Mouse (Mus musculus) hematopoietic stem cell, adult 5-6 weeks (primary cell): ENCODE measurements around the gene Commd3. TPM values are rescaled to one million over a fixed set of nuclear protein-coding genes. Genes with fewer than 3 reads are reported as not detected.

Experiments used
- ATAC-seq, 2 experiments: fragments of 125-278 bp in 1 of 2; replicated peaks in 1 of 2; 2 replicates each; pipeline ENCODE4 v1.8.0; 2016 to 2017; ENCODE audit warnings: inconsistent platforms in 2 of 2, mild to moderate bottlenecking in 2 of 2, moderate number of reproducible peaks in 2 of 2, low read depth in 1 of 2, moderate TSS enrichment in 1 of 2; ENCODE audit not compliant: low FRiP score in 2 of 2, poor library complexity in 2 of 2, severe bottlenecking in 2 of 2, insufficient read depth in 1 of 2, low TSS enrichment in 1 of 2
- total RNA-seq: library from RNA; stranded (forward); fragments of 172-1452, 232-1000 nt; gene quantifications from 2 replicates; pipeline ENCODE4 v1.2.3, GENCODE M21; 2017

Commd3 gene
- 188 and 197 TPM in 2 replicates for total RNA-seq

DNA sequence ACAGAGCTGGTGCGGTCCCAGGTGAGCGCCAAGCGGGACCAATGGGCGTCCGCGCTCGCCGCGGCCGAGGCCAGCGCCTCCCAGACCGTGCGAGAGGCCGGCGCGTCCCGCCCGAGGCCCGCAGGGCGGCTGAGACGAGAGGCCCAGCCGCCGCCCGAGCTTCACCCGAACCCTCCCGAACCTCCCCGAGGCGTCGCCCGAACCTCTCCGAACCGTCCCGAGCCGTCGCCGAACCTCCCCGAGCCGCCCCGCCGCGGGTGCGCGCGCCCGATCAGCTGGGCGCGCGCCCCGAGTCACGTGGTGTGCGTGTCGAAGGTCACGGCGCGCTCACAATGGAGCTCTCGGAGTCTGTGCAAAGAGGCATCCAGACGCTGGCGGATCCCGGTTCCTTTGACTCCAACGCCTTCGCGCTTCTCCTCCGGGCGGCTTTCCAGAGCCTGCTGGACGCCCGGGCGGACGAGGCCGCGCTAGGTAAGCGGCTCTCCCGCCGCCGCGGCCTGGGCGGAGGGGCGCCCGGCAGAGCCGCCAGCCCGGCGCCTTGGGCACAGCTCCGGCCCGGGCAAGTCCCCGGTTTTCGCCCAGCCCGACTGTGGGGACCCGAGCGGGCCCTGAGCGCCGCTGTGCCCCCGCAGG, at the start of gene Commd3:
Commd3 (plus strand) TSS at position 252 of the 633 bp plus-strand sequence.
- ATAC-seq = peak; percentile 84 to 85

DNA sequence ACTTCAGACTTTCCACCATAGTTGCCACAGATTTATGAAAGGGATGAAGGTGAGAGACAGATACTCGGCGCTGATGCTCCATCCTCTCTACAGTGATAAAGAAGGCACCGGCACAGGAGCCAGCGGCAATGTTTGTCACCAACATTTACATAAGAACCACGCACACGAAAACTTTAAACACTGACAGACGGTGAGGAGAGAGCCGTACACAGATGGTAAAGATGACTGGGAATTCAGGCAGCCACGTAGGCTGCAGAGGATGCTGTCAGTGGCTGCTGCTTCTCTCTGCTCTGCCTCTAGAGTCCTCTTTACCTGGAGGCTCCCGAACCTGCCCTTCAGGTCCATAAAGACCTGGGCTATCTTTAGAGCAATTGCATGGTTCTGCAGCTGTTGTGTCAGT, 49.0 kb upstream of the Commd3 start:
- no peak for ATAC-seq

DNA sequence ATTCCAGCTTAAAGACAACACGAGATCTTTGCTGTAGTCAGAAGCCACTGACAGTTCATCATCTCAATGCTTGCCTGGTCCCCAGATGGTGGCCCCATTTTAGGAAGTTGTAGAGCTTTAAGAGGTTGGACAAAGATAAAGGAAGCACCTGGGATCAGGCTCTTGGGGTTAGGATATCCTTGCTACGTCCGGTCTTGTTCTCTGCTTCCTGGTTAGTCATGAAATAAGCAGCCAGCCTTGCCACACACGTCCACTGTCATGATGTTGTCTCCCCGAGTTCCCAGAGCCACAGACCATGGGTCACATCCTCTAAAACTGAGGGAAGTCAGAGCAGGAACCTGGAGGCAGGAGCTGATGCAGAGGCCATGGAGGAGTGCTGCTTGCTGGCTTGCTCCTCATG, 41.6 kb upstream of the Commd3 start:
- peak; percentile 42 to 66 for ATAC-seq

DNA sequence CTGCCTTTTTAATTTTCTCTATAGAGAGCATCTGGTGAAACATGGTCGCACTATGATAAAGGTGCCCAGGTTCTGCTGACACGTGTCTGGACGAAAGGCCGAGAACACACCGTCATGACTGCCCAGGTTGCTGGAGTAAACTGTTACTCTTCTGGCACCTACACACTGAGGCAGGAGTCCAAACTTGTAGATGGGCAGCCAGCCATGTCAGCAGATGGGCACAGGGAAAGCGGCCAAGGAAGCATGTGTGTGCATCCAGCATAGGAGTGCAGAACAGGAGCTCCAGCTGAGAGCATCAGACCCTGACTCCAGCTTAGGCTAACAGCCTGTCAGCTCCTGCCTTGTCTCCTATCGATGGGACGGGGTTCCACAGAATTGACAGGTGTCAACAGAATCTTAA, 37.1 kb upstream of the Commd3 start:
- no peak for ATAC-seq

DNA sequence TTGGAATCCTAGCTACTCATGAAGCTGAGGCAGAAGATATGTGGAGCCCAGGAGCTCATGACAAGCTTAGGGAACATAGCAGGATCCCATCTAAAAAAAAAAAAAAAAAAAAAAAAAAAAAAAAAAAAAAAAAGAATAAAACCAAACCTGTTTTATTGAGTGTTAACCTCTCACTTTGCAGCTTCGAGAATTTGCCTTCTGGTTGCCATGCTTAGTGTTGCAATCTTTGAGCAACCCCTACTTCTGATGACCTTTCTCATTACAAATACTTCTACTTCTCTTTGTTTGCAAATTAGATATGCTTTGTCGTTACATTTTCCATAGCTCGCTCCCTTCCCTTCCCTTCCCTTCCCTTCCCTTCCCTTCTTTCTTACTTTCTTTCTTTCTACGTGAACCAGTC, 23.6 kb upstream of the Commd3 start:
- no peak for ATAC-seq

DNA sequence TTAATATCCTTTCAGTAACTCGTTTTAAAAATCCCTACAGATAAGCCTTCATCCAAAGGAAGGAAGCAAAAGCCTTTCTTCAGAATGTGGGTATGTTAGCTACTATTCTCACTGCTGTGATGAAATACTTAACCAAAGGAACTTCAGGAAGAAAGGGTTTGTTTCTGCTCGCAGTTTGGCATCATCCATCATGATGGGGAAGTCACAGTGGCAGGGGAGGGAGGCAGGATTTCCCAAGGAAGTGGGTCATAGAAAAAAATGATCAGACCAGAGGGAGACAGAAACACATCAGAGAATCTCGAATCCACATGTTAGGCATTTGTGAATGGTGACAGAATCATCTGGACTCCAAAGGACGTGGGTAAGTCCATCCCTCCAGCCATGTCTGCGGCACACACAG, 17.4 kb upstream of the Commd3 start:
- ATAC-seq = peak; percentile 74 to 75

DNA sequence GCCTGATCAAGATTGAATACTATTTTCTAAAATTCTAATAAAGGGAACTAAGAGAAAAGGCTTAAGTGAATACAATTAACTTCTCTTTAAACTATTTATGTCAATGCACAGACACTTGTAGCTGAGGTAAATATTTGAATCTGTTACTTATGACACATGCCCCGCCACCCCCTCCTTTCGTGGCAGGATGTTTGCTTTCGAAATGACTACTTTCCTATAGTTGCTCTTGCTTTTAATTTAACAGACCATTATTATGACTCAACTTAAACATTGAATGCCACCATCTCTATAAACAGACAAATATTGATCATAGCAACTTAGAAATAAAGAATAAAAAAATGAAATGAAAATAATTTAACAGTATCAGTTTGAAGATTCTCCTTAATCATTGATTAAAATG, 8.2 kb upstream of the Commd3 start:
- ATAC-seq = no peak

DNA sequence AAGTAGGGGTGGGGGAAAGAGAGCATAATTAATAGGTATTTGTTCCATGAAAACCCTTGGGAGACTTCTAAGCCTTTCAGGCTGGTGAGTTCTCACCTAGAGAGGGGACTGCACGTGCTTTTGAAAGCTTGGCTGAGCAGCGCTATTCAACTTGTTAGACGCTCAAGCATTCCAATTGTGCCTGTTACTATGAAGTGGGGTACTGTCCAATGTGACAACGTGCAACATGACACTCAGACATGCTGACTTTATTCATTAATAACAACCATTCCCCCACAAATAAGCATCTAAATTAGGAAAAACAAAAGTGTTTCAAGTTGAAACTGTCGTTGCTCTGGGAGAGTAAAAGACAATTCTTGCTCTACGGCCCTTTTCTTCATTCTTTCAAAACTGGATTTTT, 1.1 kb upstream of the Commd3 start:
- no peak for ATAC-seq

DNA sequence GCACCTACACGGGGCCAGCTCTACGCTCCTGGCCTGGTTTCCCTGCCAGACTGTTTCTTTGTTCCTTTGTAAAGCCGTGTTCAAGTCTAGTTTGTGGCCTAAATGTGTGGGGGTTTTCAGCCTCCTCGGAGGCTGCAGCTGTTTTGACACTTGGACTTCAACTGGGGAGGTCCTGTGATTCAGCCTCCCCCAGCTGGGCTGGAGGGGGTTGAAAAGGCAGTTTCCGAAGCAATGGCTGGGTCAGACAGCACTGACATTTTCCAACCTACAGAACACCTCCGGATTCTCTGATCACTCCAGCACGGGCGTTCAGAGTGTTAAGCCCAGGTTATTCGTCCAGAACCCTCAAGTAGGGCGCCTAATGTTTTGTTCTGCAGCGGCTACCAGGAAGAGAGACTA, 581 bp downstream of the Commd3 start:
- ATAC-seq = 0 out of 4 replicates have a peak, but pooled peaks of 1 of the 2 experiments have one; percentile 4

DNA sequence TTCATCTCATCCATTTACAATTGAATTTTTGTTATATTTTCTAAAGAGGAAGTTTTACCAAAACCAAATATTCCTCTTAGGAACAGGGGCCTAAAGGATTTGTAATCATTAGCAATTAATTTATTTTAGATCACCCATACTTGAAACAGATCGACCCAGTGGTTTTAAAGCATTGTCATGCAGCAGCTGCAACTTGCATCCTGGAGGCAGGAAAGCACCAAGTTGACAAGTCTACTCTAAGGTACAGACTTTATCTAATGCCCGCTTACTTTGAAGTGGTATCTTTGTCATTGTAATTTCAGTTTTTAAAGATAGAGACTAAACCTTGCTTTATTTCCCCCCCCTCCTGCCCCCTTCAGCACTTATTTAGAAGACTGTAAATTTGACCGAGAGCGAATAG, 1.6 kb downstream of the Commd3 start:
- ATAC-seq = no peak

DNA sequence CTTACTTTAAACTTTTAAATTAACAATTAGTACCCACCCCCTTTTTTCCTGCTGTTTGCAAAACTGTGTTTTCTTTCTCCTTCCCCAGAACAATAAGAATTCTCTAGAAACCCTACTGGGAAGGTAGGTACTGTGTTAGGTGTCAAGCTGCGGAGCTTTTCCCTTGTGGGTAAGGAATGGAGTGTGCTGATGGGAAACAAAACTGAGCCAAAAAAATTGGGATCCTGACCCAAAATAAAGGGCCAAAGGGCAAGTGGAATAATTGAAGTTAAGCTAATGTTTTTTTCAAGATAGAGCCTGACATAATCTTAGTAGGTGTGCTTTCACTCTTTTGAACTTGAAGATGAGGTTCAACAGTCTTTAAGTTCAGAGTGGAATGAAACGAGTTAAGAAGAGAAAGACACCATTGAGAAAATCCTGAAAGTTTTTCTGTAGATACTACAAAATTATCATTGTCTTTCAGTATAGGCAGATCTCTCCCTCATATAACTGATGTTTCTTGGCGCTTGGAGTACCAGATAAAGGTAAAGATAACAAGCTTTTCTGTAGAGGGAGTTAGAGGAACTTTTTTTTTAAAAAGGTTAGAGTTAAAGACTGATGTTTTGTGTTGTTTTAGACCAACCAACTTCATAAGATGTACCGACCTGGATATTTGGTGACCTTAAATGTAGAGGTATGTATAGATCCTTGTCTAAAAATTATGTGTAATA, 2.2 kb downstream of the Commd3 start:
- no peak for ATAC-seq

DNA sequence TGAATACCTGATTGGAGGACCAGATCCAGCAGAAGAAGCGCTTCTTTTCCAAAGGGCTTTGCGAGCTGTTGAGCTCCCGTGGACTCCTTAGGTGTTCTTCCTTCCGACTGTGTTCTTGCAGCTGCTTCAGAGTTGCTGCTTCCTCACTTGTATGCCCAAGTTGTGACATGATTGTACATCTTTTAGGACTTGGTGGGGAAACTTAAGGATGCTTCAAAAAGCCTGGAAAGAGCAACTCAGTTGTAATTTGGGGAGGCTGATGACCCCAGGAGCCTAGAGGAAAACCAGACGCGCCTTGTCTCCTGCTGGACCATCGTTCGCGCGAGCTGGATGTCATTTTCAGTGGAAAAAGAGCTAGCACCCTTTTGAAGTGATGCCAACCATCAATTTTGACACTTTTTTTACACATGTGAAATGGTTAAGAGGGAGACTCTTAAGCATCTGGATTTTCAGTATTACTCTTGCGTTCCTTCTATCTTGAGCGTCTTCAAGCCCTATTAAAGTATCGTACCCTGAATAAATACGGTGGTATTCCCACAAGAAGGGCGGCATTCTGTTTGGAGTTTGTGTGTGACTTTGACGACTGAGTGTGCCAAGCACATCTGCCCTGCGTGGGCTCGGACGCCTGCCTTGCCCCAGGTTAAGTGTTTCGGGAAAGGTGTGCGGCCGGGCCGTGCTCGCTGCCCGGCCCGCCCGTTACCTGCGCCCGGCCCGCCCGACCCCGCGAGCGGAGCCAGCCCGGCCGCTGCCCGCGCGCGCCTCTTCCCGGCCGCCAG, 3.7 kb downstream of the Commd3 start:
- ATAC-seq = no peak

DNA sequence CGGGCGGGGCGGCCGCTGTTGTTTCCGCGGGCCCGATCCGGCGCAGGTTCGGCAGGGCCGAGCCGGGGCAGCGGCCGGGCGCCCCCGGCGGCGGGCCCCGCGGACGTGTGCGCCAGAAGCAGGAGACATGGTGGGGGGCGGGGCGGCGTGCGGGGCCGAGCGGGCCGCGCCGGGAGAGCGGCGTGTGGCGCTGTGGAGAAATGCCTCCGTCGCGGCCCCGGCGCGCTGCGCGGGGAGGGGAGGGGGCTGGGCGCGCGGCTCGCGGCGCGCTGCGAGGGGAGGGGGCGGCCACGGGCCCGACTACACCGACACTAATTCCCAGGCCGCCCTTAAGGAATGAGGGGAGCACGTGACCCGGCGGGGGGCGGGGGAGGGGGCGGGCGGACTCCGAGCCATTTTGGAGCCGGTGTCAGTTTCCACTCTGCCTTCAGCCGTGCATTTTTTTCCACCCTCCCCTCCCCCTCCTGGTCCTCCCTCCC, 4.3 kb downstream of the Commd3 start:
- 0 out of 4 replicates have a peak, but pooled peaks of 1 of the 2 experiments have one; percentile 8 for ATAC-seq

DNA sequence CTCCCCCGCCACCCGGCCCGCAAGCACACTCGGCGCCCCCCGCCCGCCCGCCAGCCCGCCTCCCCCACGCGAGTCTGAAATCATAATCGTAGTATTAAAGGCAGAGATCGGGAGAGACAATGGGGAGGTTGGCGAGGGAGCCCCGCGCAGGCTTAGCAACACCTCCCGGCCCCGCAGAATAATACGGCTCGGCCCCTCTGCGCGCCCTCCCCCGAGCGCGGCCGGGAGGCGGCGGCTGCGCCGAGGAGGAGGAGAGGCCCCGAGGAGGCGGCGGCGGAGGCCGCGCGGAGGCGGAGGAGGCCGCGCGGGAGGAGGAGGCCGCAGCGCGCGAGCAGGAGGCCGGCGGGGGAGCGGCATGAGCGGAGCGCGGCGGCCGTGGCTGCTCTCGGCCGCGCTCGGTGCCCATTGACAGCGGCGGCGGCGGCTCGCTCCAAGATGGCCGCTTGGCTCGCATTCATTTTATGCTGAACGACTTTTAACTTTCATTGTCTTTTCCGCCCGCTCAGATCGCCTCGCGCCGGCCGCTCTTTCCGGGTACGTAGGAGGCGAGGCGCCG, 4.8 kb downstream of the Commd3 start, which contains the start of gene Bmi1:
Bmi1 (plus strand) TSS at position 83 of the 556 bp plus-strand sequence.
- 0 out of 4 replicates have a peak, but pooled peaks of 1 of the 2 experiments have one; percentile 6 for ATAC-seq

DNA sequence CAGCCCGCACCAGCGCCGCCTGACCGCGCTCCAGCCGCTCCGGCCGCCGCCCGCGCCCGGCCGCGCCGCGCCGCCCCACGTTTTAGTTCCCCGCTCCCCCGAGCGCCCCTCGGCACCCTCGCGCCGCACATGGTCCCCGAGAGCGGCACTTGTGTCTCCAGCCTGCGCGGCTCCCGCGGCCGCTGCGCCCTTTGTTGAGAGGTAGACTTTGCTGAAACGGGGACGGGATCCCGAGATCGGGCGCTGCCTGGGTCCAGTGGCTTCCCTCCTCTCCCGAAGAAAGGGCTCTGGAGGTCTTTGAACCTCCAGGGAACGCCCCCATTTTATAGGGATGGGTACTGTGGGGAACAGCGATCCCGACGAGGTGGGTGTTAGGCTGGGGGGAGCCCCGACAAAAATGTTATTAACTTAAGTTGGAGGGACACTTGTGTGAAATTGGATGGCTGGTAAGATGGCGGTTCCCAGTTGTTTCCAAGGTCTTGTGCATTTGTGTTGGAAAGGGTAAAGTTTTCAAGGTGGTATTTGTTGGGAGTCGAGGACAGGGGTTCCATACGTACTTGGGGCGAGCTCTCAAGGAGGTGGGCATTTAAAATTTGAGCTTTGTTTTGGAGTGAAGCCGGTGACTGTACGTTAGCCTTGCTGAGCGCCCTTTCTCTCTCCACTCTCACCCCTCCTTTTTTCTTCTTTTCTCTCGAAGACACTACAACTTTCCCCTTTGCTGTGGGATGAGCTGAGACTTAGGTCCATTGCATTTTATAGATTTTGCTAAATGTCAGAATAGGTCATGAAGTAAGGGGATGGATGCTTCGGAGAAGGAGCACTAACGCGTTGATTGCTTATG, 5.7 kb downstream of the Commd3 start:
- 0 out of 4 replicates have a peak, but pooled peaks of 1 of the 2 experiments have one; percentile 8 for ATAC-seq

DNA sequence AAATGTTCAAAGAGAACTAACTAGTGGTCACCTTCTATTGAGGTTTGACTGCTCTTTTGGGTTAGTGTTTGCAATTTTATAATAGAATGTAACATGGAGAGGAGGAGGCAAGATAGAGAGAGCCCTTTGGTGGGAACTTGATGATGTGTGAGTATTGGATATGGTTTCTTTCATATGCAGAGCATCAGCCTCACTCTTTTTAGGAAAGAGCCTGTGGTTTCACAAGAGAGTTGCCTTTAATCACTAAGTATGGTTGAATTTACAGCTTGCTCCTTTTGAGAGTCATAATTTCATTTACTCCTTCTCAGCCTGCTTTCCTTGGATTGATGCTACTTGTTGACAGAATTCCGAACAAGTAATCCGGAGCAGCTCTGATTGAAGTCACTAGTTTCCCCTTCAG, 7.5 kb downstream of the Commd3 start:
- ATAC-seq = no peak

DNA sequence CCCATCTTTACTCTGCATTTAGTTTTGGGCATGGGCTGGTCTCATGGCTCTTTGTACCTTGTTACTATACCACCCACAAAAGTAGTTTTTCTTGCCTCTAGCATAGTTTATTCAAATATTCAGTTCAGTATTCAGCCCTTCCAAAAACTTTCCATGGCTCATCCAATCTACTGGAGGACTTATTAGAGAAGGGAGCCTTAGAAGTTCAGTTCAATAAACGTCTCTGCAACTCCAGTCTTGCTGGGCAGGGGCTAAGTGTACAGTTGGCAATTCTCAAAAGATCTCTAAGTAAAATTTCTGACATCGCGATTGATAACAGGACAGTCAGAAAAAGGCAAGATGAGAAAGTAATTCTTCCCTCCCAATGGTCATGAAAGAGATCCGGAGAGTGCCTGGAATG, 8.3 kb downstream of the Commd3 start:
- no peak for ATAC-seq
